Mouse (Mus musculus): ENCODE data around the gene Zfr. TPM values are rescaled to one million over a fixed set of nuclear protein-coding genes. Genes with fewer than 3 reads are reported as not detected.

Zfr gene
- 135 and 155 TPM in 2 replicates for polyA plus RNA-seq (2016; fragmentation: Nextera tagmentation; extraction: Ambion mirVana)

- peak within 1 kb of the TSS; percentile 99 for H3K27ac ChIP-seq (replicated peaks)
- WGBS, result under 1% methylated on average over 53 of the region's 59 CpGs
- H3K4me1 ChIP-seq, result peaks cover 38% of the 10 kb centered on the region
- no peaks in the 10 kb centered on the region for H3K9me3 ChIP-seq (replicated peaks)
- H3K4me3 ChIP-seq, result peak within 1 kb of the TSS; percentile 99
- peaks cover 9% of the 10 kb centered on the region; the same call in 1 of the 2 replicates for H3K27me3 ChIP-seq (ENCODE audit: low read depth, poor library complexity, severe bottlenecking)
- peak; percentile 93 for DNase-seq (ENCODE audit: low spot score)
- H3K36me3 ChIP-seq, result peaks cover 12% of the 10 kb centered on the region
Measured at GRCm38 (mm10) chr15:12117242-12118092, at the start of gene Zfr. Gene Zfr, plus strand, starts transcription at chr15:12117831.

- no peak overlapping the region for H3K4me3 ChIP-seq
- 75% methylated on average over 2 of the region's 2 CpGs for WGBS
- DNase-seq (ENCODE audit: low spot score), result no peak
- H3K27me3 ChIP-seq (ENCODE audit: low read depth, poor library complexity, severe bottlenecking), result no peaks in the 10 kb centered on the region
- H3K27ac ChIP-seq (replicated peaks), result no peak overlapping the region
- no peaks in the 10 kb centered on the region; the same call in 1 of the 2 replicates for H3K9me3 ChIP-seq (replicated peaks)
- H3K36me3 ChIP-seq, result no peaks in the 10 kb centered on the region
- H3K4me1 ChIP-seq, result peaks cover 7% of the 10 kb centered on the region; the same call in 1 of the 2 replicates
Measured at GRCm38 (mm10) chr15:12067971-12068370, 49.7 kb upstream of the Zfr start.

- H3K27ac ChIP-seq (replicated peaks), result no peak overlapping the region
- no peaks in the 10 kb centered on the region for H3K27me3 ChIP-seq (ENCODE audit: low read depth, poor library complexity, severe bottlenecking)
- no peaks in the 10 kb centered on the region for H3K36me3 ChIP-seq
- H3K4me1 ChIP-seq, result peaks cover 7% of the 10 kb centered on the region; the same call in 1 of the 2 replicates
- WGBS, result 82% methylated on average over 9 of the region's 9 CpGs
- no peak overlapping the region for H3K4me3 ChIP-seq
- DNase-seq (ENCODE audit: low spot score), result no peak
- no peaks in the 10 kb centered on the region; the same call in 1 of the 2 replicates for H3K9me3 ChIP-seq (replicated peaks)
Measured at GRCm38 (mm10) chr15:12068395-12069218, 49.0 kb upstream of the Zfr start.

- WGBS, result 92% methylated on average over 7 of the region's 7 CpGs
- H3K27me3 ChIP-seq (ENCODE audit: low read depth, poor library complexity, severe bottlenecking), result no peaks in the 10 kb centered on the region
- no peaks in the 10 kb centered on the region for H3K36me3 ChIP-seq
- no peaks in the 10 kb centered on the region; the same call in 1 of the 2 replicates for H3K9me3 ChIP-seq (replicated peaks)
- H3K4me3 ChIP-seq, result no peak overlapping the region
- DNase-seq (ENCODE audit: low spot score), result no peak
- H3K27ac ChIP-seq (replicated peaks), result no peak overlapping the region
- H3K4me1 ChIP-seq, result no peaks in the 10 kb centered on the region
Measured at GRCm38 (mm10) chr15:12072709-12073336, 44.8 kb upstream of the Zfr start.

- Histone ChIP-seq H3K4me1 (no peaks in the 10 kb centered on the region), H3K9me3 (replicated peaks) (no peaks in the 10 kb centered on the region; the same call in 1 of the 2 replicates), H3K27me3 (ENCODE audit: low read depth, poor library complexity, severe bottlenecking) (no peaks in the 10 kb centered on the region), H3K4me3 (no peak overlapping the region), H3K27ac (replicated peaks) (no peak overlapping the region), H3K36me3 (no peaks in the 10 kb centered on the region)
- WGBS, result 91% methylated on average over 6 of the region's 6 CpGs
- DNase-seq (ENCODE audit: low spot score), result no peak
Measured at GRCm38 (mm10) chr15:12074426-12074825, 43.2 kb upstream of the Zfr start.

- Histone ChIP-seq H3K9me3 (replicated peaks) (no peaks in the 10 kb centered on the region), H3K27ac (replicated peaks) (no peak overlapping the region), H3K4me1 (no peaks in the 10 kb centered on the region), H3K36me3 (no peaks in the 10 kb centered on the region), H3K4me3 (no peak overlapping the region), H3K27me3 (ENCODE audit: low read depth, poor library complexity, severe bottlenecking) (no peaks in the 10 kb centered on the region)
- WGBS, result 93% methylated on average over 13 of the region's 13 CpGs
- no peak for DNase-seq (ENCODE audit: low spot score)
Measured at GRCm38 (mm10) chr15:12082344-12082743, 35.3 kb upstream of the Zfr start.

- no peaks in the 10 kb centered on the region for H3K4me1 ChIP-seq
- H3K4me3 ChIP-seq, result no peak overlapping the region
- 77% methylated on average over 6 of the region's 6 CpGs for WGBS
- no peaks in the 10 kb centered on the region for H3K27me3 ChIP-seq (ENCODE audit: low read depth, poor library complexity, severe bottlenecking)
- no peaks in the 10 kb centered on the region for H3K9me3 ChIP-seq (replicated peaks)
- no peak overlapping the region for H3K27ac ChIP-seq (replicated peaks)
- no peak for DNase-seq (ENCODE audit: low spot score)
- no peaks in the 10 kb centered on the region for H3K36me3 ChIP-seq
Measured at GRCm38 (mm10) chr15:12084164-12084563, 33.5 kb upstream of the Zfr start.

- no peak overlapping the region for H3K27ac ChIP-seq (replicated peaks)
- H3K4me1 ChIP-seq, result no peaks in the 10 kb centered on the region
- DNase-seq (ENCODE audit: low spot score), result peak; percentile 24
- no peaks in the 10 kb centered on the region for H3K36me3 ChIP-seq
- 79% methylated on average over 4 of the region's 4 CpGs for WGBS
- H3K27me3 ChIP-seq (ENCODE audit: low read depth, poor library complexity, severe bottlenecking), result no peaks in the 10 kb centered on the region
- no peaks in the 10 kb centered on the region for H3K9me3 ChIP-seq (replicated peaks)
- H3K4me3 ChIP-seq, result no peak overlapping the region
Measured at GRCm38 (mm10) chr15:12084859-12085258, 32.8 kb upstream of the Zfr start.

GRCm38 (mm10) chr15:12087634-12088033 lies 30.0 kb upstream of the Zfr start:
- DNase-seq (ENCODE audit: low spot score), result no peak
- Histone ChIP-seq H3K27ac (replicated peaks) (no peak overlapping the region), H3K9me3 (replicated peaks) (no peaks in the 10 kb centered on the region), H3K4me1 (peaks cover 1% of the 10 kb centered on the region), H3K36me3 (no peaks in the 10 kb centered on the region), H3K27me3 (ENCODE audit: low read depth, poor library complexity, severe bottlenecking) (no peaks in the 10 kb centered on the region), H3K4me3 (no peak overlapping the region)
- WGBS, result 90% methylated on average over 5 of the region's 5 CpGs

GRCm38 (mm10) chr15:12088091-12088490 lies 29.5 kb upstream of the Zfr start:
- Histone ChIP-seq H3K27me3 (ENCODE audit: low read depth, poor library complexity, severe bottlenecking) (no peaks in the 10 kb centered on the region), H3K4me3 (no peak overlapping the region), H3K36me3 (no peaks in the 10 kb centered on the region), H3K27ac (replicated peaks) (no peak overlapping the region), H3K4me1 (peaks cover 6% of the 10 kb centered on the region), H3K9me3 (replicated peaks) (no peaks in the 10 kb centered on the region)
- 84% methylated on average over 10 of the region's 10 CpGs for WGBS
- no peak for DNase-seq (ENCODE audit: low spot score)

DNA sequence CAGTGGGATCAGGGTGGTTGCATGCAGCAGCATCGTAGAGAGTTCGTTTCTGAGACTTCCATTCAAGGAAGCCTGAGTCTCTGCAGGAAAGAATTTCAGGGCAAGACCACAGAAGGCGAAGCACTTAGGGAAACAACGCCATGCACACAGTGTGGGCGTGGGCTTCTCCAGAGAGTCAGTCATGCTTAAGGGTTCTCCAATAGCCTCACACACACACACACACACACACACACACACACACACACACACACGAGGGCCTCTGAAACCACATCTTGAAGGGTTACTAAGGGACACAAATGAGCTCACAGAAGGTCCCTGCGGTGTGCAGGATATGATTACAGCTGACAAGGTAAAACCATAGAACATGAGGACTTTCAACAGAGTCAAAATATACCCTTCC lies 27.5 kb upstream of the Zfr start:
- no peaks in the 10 kb centered on the region for H3K9me3 ChIP-seq (replicated peaks)
- DNase-seq (ENCODE audit: low spot score), result no peak
- peaks cover 17% of the 10 kb centered on the region for H3K4me1 ChIP-seq
- 87% methylated on average over 7 of the region's 7 CpGs for WGBS
- no peak overlapping the region for H3K4me3 ChIP-seq
- H3K36me3 ChIP-seq, result no peaks in the 10 kb centered on the region
- no peaks in the 10 kb centered on the region for H3K27me3 ChIP-seq (ENCODE audit: low read depth, poor library complexity, severe bottlenecking)
- no peak overlapping the region for H3K27ac ChIP-seq (replicated peaks)

- no peak overlapping the region for H3K27ac ChIP-seq (replicated peaks)
- H3K4me1 ChIP-seq, result peaks cover 17% of the 10 kb centered on the region
- no peak overlapping the region for H3K4me3 ChIP-seq
- no peak for DNase-seq (ENCODE audit: low spot score)
- 93% methylated on average over 9 of the region's 9 CpGs for WGBS
- no peaks in the 10 kb centered on the region for H3K36me3 ChIP-seq
- no peaks in the 10 kb centered on the region for H3K9me3 ChIP-seq (replicated peaks)
- H3K27me3 ChIP-seq (ENCODE audit: low read depth, poor library complexity, severe bottlenecking), result no peaks in the 10 kb centered on the region
Measured at GRCm38 (mm10) chr15:12090981-12091669, 26.5 kb upstream of the Zfr start.
